Mouse (Mus musculus) spleen, adult 2 months (tissue): ENCODE results near the gene Zkscan17. TPM values are rescaled to one million over a fixed set of nuclear protein-coding genes. Genes with fewer than 3 reads are reported as not detected.

Experiments
- DNase-seq, 2 experiments: peaks; one replicate each; pipeline versions ENCODE4 v3.0.0 to v3.0.0-alpha.2; 2012 to 2021; ENCODE audit warnings: low spot score in 2 of 2, low read depth in 1 of 2
- H3K27ac ChIP-seq: fragments of 200-500 bp; 2 replicates; pipeline ENCODE4 v1.5.1; 2012; ENCODE audit warnings: low read length, inconsistent platforms; ENCODE audit not compliant: insufficient read depth
- H3K27me3 ChIP-seq: fragments of 200-500 bp; 2 replicates; pipeline ENCODE4 v1.6.1; 2012; ENCODE audit warnings: mild to moderate bottlenecking, moderate library complexity, low read length, inconsistent platforms; ENCODE audit not compliant: control insufficient read depth, insufficient read depth
- H3K36me3 ChIP-seq: fragments of 200-500 bp; 2 replicates; pipeline ENCODE4 v1.6.1; 2012; ENCODE audit warnings: mild to moderate bottlenecking, low read length, inconsistent platforms; ENCODE audit not compliant: control insufficient read depth, insufficient read depth
- H3K4me1 ChIP-seq: fragments of 200-500 bp; 2 replicates; pipeline ENCODE4 v1.6.1; 2011; ENCODE audit warnings: inconsistent platforms; ENCODE audit not compliant: control insufficient read depth, insufficient read depth, insufficient read length
- H3K4me3 ChIP-seq: fragments of 200-500 bp; 2 replicates; pipeline ENCODE4 v1.5.1; 2011; ENCODE audit warnings: mild to moderate bottlenecking, inconsistent platforms; ENCODE audit not compliant: insufficient read depth, insufficient read length; ENCODE audit errors: extremely low read depth
- CTCF ChIP-seq: fragments of 200-500 bp; IDR thresholded peaks from 2 replicates; pipeline ENCODE4 v1.5.1; 2011; ENCODE audit warnings: mild to moderate bottlenecking, inconsistent platforms; ENCODE audit not compliant: insufficient read depth, insufficient read length, insufficient replicate concordance; ENCODE audit errors: extremely low read depth
- POLR2A ChIP-seq: fragments of 200-500 bp; IDR thresholded peaks from 2 replicates; pipeline ENCODE4 v1.6.1; 2011; ENCODE audit warnings: low read depth, low read length, inconsistent platforms
- WGBS: fragments of 180-500 bp; shearing (Covaris S2); methylation state at CpG from one replicate; pipeline ENCODE4 v1.1.7; 2018; 5-methylcytosine and 5-hydroxymethylcytosine counted together
- polyA plus RNA-seq: library from polyadenylated mRNA; depleted of rRNA; stranded (reverse); fragments of >200 nt; gene quantifications from 2 replicates; pipeline ENCODE4 v1.2.3, GENCODE M21; 2012

Gene Zkscan17
- polyA plus RNA-seq, 1 experiment: 8.8 TPM

DNA sequence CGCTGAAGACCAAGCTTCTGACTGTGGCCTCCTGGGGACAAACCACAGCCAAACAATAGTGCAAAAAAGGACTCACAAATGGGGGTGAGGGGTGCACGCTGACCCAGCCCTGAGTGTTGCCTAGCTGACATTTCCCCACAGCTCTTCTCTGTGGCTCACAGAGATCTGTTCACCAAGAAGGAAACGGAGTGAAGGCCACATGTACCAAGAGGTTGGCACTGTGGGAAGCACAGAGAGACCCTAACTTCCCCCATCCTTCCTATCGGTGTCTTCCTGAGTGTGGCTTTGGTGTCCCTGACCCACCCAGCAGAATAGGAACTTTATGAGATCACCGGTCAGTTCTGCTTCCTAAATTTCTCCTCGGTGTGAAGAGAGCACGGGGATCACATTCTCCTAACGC, 28.0 kb upstream of the Zkscan17 start:
- H3K36me3 ChIP-seq: no peaks in the 10 kb centered on the region
- DNase-seq: no peak
- no peaks in the 10 kb centered on the region for H3K4me1 ChIP-seq
- no peak overlapping the region for H3K27ac ChIP-seq
- TF ChIP-seq CTCF (no peak), POLR2A (no peak)
- 30% methylated on average over 8 of the region's 8 CpGs for WGBS
- H3K27me3 ChIP-seq: no peaks in the 10 kb centered on the region
- H3K4me3 ChIP-seq: no peak overlapping the region

- Histone ChIP-seq H3K27me3 (no peaks in the 10 kb centered on the region), H3K36me3 (no peaks in the 10 kb centered on the region), H3K4me3 (no peak overlapping the region), H3K27ac (no peak overlapping the region), H3K4me1 (no peaks in the 10 kb centered on the region)
- TF ChIP-seq CTCF: no peak
- no peak for TF ChIP-seq POLR2A
- no peak for DNase-seq
- 92% methylated on average over 11 of the region's 11 CpGs for WGBS
Measured at GRCm38 (mm10) chr11:59554127-59554526, 27.6 kb upstream of the Zkscan17 start.

DNA sequence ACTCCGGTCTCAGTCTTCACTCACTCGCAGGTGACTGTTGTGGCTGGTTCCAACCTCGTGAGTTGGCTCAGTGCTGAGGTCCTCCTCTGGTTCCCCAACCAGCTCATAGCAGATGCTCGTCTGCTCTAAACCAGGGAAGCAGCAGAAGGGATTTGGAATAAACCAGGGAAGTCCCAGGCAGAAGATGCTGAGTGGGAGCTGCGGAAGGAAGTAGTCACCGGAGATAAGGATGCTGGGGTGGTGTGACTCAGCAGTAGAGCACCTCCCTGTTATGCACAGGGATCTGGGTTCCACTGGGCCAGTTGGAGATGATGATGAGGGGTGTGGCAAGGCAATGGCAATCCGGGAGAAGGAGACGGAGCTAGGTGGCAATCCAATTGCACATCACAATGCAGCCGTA, 17.5 kb upstream of the Zkscan17 start:
- no peak overlapping the region for H3K27ac ChIP-seq
- H3K36me3 ChIP-seq: no peaks in the 10 kb centered on the region
- DNase-seq: no peak
- no peak overlapping the region for H3K4me3 ChIP-seq
- H3K27me3 ChIP-seq: no peaks in the 10 kb centered on the region
- WGBS: 74% methylated on average over 9 of the region's 9 CpGs
- H3K4me1 ChIP-seq: no peaks in the 10 kb centered on the region
- TF ChIP-seq POLR2A (no peak), CTCF (no peak)

DNA sequence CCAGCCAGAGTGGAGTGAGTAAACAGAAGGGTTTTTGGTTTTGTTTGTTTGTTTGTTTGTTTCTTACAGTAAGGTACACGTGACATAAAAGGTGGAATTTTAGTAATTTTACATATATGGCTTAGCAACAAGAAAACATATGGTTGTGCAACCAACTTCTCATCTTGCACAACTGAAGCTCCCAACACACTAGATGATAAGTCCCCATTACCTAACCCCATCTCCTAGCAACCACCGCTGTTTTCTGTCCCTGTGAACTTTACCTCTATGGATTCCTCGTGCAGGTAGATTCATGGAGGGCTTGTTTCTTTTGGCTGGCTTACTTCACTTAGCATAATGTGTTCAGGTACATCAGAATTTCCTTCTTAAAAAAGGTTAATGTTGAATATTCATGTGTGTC, 16.8 kb upstream of the Zkscan17 start:
- peak overlapping the region; percentile 44; the same call in 1 of the 2 replicates for H3K27ac ChIP-seq
- no peak for TF ChIP-seq POLR2A
- no peak for TF ChIP-seq CTCF
- no peak overlapping the region for H3K4me3 ChIP-seq
- no peaks in the 10 kb centered on the region for H3K27me3 ChIP-seq
- 85% methylated on average over 3 of the region's 3 CpGs for WGBS
- H3K36me3 ChIP-seq: no peaks in the 10 kb centered on the region
- DNase-seq: no peak
- H3K4me1 ChIP-seq: no peaks in the 10 kb centered on the region

DNA sequence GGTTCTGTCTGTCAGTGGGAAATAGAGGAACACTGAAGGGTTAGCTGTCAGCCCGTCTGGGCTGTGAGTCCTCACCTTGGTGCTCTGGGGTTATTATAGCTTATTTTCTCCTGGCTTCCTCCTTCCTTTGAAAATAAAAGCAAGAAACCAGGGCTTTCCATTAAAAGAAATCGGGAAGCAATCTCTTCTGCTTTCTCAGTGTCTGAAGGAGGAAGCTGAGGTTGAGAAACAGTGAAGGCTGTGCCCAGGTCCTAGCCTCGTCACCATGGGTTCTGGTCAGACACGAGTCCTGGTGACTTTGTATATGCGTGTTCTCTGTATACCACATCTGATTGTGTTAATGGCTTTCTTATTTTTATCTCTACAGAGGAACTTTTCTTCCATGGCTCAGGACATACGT, 15.9 kb upstream of the Zkscan17 start:
- Histone ChIP-seq H3K27me3 (no peaks in the 10 kb centered on the region), H3K36me3 (no peaks in the 10 kb centered on the region), H3K27ac (no peak overlapping the region), H3K4me3 (no peak overlapping the region), H3K4me1 (no peaks in the 10 kb centered on the region)
- DNase-seq: no peak
- WGBS: 33% methylated on average over 6 of the region's 6 CpGs
- TF ChIP-seq CTCF: no peak
- no peak for TF ChIP-seq POLR2A

- H3K4me3 ChIP-seq: no peak within 1 kb of the TSS
- H3K4me1 ChIP-seq: no peaks in the 10 kb centered on the region
- DNase-seq: no peak
- peak within 1 kb of the TSS; percentile 28 for H3K27ac ChIP-seq
- TF ChIP-seq CTCF: no peak
- no peak for TF ChIP-seq POLR2A
- H3K27me3 ChIP-seq: no peaks in the 10 kb centered on the region
- 3% methylated on average over 3 of the region's 3 CpGs for WGBS
- H3K36me3 ChIP-seq: no peaks in the 10 kb centered on the region
Measured at GRCm38 (mm10) chr11:59541324-59541723, 14.8 kb upstream of the Zkscan17 start, which contains the start of gene Nlrp3. Nlrp3 (plus strand) TSS chr11:59541568.

DNA sequence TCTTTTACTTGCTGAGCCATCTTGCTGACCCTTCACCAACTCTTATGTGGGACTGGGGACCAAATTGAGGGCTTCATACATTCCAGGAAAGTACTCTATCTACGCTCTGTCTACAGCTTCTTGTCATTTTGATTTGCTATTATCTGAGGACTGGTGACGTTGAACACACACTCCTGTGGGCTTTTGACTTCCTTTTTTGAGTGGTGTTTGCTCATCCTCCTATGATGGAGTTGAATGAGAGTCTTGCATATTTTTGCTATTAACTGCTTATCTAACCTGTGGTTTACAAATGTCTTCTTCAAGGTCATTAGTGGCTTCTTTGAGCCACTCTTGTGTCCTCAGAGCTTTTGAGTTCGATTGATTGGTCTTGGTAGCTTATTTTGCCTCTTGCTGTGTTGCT, 13.6 kb upstream of the Zkscan17 start:
- H3K27ac ChIP-seq: no peak overlapping the region
- no peak overlapping the region for H3K4me3 ChIP-seq
- TF ChIP-seq CTCF: no peak
- no peak for TF ChIP-seq POLR2A
- no peaks in the 10 kb centered on the region for H3K27me3 ChIP-seq
- no peak for DNase-seq
- WGBS: 58% methylated on average over 3 of the region's 3 CpGs
- H3K36me3 ChIP-seq: no peaks in the 10 kb centered on the region
- no peaks in the 10 kb centered on the region for H3K4me1 ChIP-seq
